Mouse (Mus musculus) brain, embryonic 14.5 days (tissue): Measurements from ENCODE around the gene Hps6.

Source experiments
- CTCF ChIP-seq: fragments of 200-500 bp; IDR thresholded peaks from 2 replicates; pipeline ENCODE4 v1.5.1; 2012; ENCODE audit warnings: inconsistent platforms, mild to moderate bottlenecking, moderate library complexity, borderline replicate concordance; ENCODE audit not compliant: insufficient read depth, insufficient read length; ENCODE audit errors: extremely low read depth
- POLR2A ChIP-seq: fragments of 200-500 bp; IDR thresholded peaks from 2 replicates; pipeline ENCODE4 v1.6.1; 2012; ENCODE audit warnings: mild to moderate bottlenecking, inconsistent platforms, borderline replicate concordance; ENCODE audit not compliant: poor library complexity, insufficient read depth, insufficient read length, severe bottlenecking; ENCODE audit errors: extremely low read depth

DNA sequence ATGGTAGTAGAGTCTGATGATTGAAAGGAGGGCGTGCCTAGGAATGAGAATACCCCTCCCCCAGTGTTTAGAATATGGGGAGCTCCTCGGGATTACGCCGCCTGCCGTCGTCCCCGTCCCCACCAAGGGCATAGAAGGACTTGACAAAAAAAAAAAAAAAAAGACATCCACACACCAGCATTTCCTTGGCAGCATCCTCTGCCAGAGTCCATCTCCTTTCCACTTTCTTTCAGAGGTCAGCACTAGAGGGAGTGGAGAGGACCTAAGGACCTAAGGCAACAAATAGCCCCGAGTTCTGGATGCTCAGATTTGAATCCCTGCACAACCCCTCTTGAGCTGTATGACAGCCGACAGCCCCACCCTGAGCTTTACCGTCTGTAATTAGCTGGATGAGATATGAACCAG, 43.3 kb downstream of the Hps6 start:
- TF ChIP-seq POLR2A (no peak), CTCF (no peak)
